Mouse (Mus musculus): ENCODE data around the gene Irf8.

Irf8 gene

GRCm38 (mm10) chr8:120747286-120747685 is 11.1 kb downstream of the Irf8 start:
- DNase-seq (ENCODE audit: low spot score in 2 of 2): peak in 1 of 2 experiments; percentile 59

- DNase-seq (ENCODE audit: low spot score in 2 of 2): peak; percentile 63 to 65
Measured at GRCm38 (mm10) chr8:120750616-120751015, 14.5 kb downstream of the Irf8 start.

- DNase-seq (ENCODE audit: low spot score in 2 of 2): no peak
Measured at GRCm38 (mm10) chr8:120751226-120752081, 15.3 kb downstream of the Irf8 start.

GRCm38 (mm10) chr8:120752082-120752452 is 15.9 kb downstream of the Irf8 start:
- DNase-seq (ENCODE audit: low spot score in 2 of 2): no peak

- no peak for DNase-seq (ENCODE audit: low spot score in 2 of 2)
Measured at GRCm38 (mm10) chr8:120753476-120753875, 17.3 kb downstream of the Irf8 start.

GRCm38 (mm10) chr8:120755306-120756297 is 19.4 kb downstream of the Irf8 start:
- no peak for DNase-seq (ENCODE audit: low spot score in 2 of 2)

GRCm38 (mm10) chr8:120758005-120758404 is 21.8 kb downstream of the Irf8 start:
- DNase-seq (ENCODE audit: low spot score in 2 of 2): peak; percentile 69 to 72

- no peak for DNase-seq (ENCODE audit: low spot score in 2 of 2)
Measured at GRCm38 (mm10) chr8:120759847-120760246, 23.7 kb downstream of the Irf8 start.

GRCm38 (mm10) chr8:120760341-120761215 is 24.4 kb downstream of the Irf8 start:
- DNase-seq (ENCODE audit: low spot score in 2 of 2): peak; percentile 82 to 83

- DNase-seq (ENCODE audit: low spot score in 2 of 2): no peak
Measured at GRCm38 (mm10) chr8:120763267-120763666, 27.1 kb downstream of the Irf8 start.

- DNase-seq (ENCODE audit: low spot score in 2 of 2): peak; percentile 57
Measured at GRCm38 (mm10) chr8:120764638-120765037, 28.5 kb downstream of the Irf8 start.

- peak; percentile 57 to 64 for DNase-seq (ENCODE audit: low spot score in 2 of 2)
Measured at GRCm38 (mm10) chr8:120766622-120767021, 30.5 kb downstream of the Irf8 start.

GRCm38 (mm10) chr8:120768454-120769218 is 32.5 kb downstream of the Irf8 start:
- DNase-seq (ENCODE audit: low spot score in 2 of 2): no peak

- peak; percentile 57 to 62 for DNase-seq (ENCODE audit: low spot score in 2 of 2)
Measured at GRCm38 (mm10) chr8:120777184-120777583, 41.0 kb downstream of the Irf8 start.

- no peak for DNase-seq (ENCODE audit: low spot score in 2 of 2)
Measured at GRCm38 (mm10) chr8:120777732-120778131, 41.6 kb downstream of the Irf8 start.

GRCm38 (mm10) chr8:120779106-120779505 is 42.9 kb downstream of the Irf8 start:
- no peak for DNase-seq (ENCODE audit: low spot score in 2 of 2)

GRCm38 (mm10) chr8:120783781-120784180 is 47.6 kb downstream of the Irf8 start:
- no peak for DNase-seq (ENCODE audit: low spot score in 2 of 2)

- DNase-seq (ENCODE audit: low spot score in 2 of 2): no peak
Measured at GRCm38 (mm10) chr8:120786753-120787152, 50.6 kb downstream of the Irf8 start.

GRCm38 (mm10) chr8:120787631-120788030 is 51.5 kb downstream of the Irf8 start:
- no peak for DNase-seq (ENCODE audit: low spot score in 2 of 2)

GRCm38 (mm10) chr8:120792710-120793109 is 56.6 kb downstream of the Irf8 start:
- DNase-seq (ENCODE audit: low spot score in 2 of 2): peak; percentile 47 to 49
